Mouse (Mus musculus): Measurements from ENCODE around the gene Atg101. TPM values are rescaled to one million over a fixed set of nuclear protein-coding genes. Genes with fewer than 3 reads are reported as not detected.

The Atg101 gene
- polyA plus RNA-seq, 1 experiment from 2014 or later, result 64.1 TPM

DNA sequence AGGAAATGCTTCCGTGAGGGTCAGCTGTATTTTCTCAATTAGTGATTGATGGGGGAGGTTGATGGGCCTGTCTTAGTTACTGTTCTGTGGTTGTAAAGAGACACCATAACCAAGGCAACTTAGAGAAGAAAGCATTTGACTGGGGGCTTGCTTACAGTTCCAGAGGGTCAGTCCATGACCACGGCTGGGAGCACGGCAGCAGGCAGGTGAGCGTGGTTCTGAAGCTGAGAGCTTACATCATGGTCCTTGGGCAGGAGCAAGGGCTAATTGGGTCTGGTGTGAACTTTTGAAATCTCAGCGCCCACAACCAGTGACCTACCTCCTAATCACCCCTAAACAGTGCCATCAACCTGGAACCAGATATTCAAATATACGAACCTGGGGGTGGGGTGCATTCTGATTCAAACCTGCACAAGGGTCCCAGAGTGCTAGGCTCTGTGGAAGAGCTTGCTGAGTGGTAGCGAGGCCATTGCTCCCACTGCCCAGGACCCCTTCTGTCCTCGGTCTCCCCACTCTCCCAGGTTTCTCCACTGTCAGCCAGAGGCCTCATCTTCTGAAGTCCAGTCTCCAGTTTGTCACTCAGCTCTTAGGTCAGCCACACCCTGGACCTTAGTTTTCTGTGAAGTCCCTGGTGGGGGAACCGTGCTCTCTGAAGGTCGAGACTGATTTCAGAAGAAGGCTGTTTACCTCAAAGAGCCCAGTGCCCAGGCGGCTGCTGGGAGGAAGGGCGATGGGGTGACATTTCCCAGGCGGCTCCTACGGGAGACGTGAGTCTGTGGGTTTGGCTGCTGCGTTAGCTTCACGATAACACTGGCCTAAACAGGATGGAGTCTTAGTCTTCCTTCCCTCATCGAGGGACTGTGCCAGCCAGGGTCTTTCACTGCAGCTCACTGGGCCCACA is 33.1 kb downstream of the Atg101 start:
- Histone ChIP-seq H3K27ac (ENCODE audit: low read length) (no peak overlapping the region), H3K9me3 (ENCODE audit: control insufficient read depth, low read depth, low read length) (no peaks in the 10 kb centered on the region), H3K36me3 (ENCODE audit: control insufficient read depth, insufficient read depth, low read length) (no peaks in the 10 kb centered on the region), H3K4me2 (replicated peaks; ENCODE audit: low read depth, low read length) (no peak overlapping the region), H3K9ac (replicated peaks; ENCODE audit: low read depth, low read length) (no peak overlapping the region), H3K4me1 (ENCODE audit: control insufficient read depth, insufficient read depth, low read length) (peaks cover 26% of the 10 kb centered on the region; the same call in 1 of the 2 replicates), H3K4me3 (ENCODE audit: low read depth, low read length) (no peak overlapping the region), H3K27me3 (ENCODE audit: control insufficient read depth, insufficient read depth, low read length) (no peaks in the 10 kb centered on the region)
- 63% methylated on average over 18 of the region's 18 CpGs for WGBS
- ATAC-seq (ENCODE audit: insufficient number of reproducible peaks, insufficient read depth, low FRiP score, low read depth), result no peak

DNA sequence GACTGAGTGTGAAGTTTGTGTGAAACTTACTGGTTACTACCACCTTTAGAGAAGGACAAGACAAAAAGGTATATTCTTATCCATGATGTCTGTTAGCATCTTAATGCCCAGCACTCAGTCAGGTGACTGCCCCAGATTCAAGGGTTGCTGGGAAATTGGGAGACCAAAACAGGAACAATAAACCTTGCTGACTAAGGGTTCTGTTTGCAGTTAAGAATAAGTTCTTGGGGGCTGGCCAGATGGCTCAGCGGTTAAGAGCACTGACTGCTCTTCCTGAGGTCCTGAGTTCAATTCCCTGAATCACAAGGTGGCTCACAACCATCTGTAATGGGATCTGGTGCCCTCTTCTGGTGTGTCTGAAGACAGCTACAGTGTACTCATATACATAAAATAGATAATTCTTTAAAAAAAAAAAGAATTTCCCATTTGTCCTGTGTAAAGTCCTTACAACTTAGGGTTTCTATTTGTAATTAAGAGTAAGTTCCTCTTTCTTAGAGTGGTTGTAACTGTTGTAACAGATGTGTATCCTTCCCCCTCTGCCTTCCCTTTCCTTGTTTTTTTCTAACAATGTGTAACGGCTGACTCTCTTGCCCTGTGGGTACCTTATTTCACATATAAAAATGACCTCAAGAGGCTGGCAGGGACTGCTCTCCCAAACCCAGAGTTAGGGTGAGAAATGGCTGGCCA is 33.9 kb downstream of the Atg101 start:
- Histone ChIP-seq H3K36me3 (ENCODE audit: control insufficient read depth, insufficient read depth, low read length) (no peaks in the 10 kb centered on the region), H3K4me1 (ENCODE audit: control insufficient read depth, insufficient read depth, low read length) (peaks cover 26% of the 10 kb centered on the region; the same call in 1 of the 2 replicates), H3K4me3 (ENCODE audit: low read depth, low read length) (no peak overlapping the region), H3K9ac (replicated peaks; ENCODE audit: low read depth, low read length) (no peak overlapping the region), H3K4me2 (replicated peaks; ENCODE audit: low read depth, low read length) (no peak overlapping the region), H3K9me3 (ENCODE audit: control insufficient read depth, low read depth, low read length) (no peaks in the 10 kb centered on the region), H3K27me3 (ENCODE audit: control insufficient read depth, insufficient read depth, low read length) (no peaks in the 10 kb centered on the region), H3K27ac (ENCODE audit: low read length) (no peak overlapping the region)
- WGBS, result 80% methylated on average over 2 of the region's 2 CpGs
- no peak for ATAC-seq (ENCODE audit: insufficient number of reproducible peaks, insufficient read depth, low FRiP score, low read depth)

DNA sequence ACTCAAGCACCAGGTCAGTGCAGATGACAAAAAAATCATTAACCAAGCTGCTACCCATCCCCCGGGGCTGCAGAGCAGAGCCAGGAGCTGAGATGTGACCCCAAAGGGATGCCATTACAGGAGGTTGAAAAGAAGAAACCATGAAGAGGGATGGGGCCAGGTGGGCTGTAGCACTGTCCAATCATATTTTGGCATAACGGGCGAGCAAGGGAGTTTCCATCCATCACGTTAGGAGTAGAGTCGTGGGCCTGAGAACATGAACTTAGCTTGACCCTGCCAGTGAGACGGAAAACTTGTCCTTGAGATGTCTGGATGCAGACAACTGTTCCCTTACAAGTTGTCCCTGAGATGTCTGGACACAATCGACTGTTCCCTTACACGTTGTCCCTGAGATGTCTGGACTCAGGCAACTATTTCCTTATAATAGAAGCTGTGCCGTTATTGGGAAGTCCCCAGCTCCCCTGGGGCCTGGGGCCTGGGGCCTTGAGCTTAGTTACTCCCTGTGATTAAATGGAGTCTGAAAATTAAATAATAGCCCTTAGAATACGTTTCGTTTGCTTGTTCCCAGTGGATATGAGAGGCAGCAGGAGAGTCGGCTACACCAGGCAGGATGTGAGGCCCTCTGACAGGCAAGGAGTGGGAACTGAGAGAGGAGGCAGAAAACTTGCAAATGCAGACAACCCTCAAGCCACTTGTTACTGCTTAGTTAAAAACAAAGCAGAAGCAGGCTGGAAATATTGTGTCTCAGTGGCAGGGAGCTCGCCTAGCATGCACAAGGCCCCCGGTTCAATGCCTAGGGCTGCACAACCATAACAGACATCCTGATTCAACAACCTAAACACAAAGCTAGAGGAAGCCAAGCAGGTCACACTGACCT is 35.1 kb downstream of the Atg101 start:
- Histone ChIP-seq H3K4me1 (ENCODE audit: control insufficient read depth, insufficient read depth, low read length) (peaks cover 26% of the 10 kb centered on the region; the same call in 1 of the 2 replicates), H3K36me3 (ENCODE audit: control insufficient read depth, insufficient read depth, low read length) (no peaks in the 10 kb centered on the region), H3K4me2 (replicated peaks; ENCODE audit: low read depth, low read length) (no peak overlapping the region), H3K9ac (replicated peaks; ENCODE audit: low read depth, low read length) (no peak overlapping the region), H3K27ac (ENCODE audit: low read length) (no peak overlapping the region), H3K4me3 (ENCODE audit: low read depth, low read length) (no peak overlapping the region), H3K9me3 (ENCODE audit: control insufficient read depth, low read depth, low read length) (no peaks in the 10 kb centered on the region), H3K27me3 (ENCODE audit: control insufficient read depth, insufficient read depth, low read length) (no peaks in the 10 kb centered on the region)
- WGBS, result 41% methylated on average over 14 of the region's 14 CpGs
- no peak for ATAC-seq (ENCODE audit: insufficient number of reproducible peaks, insufficient read depth, low FRiP score, low read depth)

DNA sequence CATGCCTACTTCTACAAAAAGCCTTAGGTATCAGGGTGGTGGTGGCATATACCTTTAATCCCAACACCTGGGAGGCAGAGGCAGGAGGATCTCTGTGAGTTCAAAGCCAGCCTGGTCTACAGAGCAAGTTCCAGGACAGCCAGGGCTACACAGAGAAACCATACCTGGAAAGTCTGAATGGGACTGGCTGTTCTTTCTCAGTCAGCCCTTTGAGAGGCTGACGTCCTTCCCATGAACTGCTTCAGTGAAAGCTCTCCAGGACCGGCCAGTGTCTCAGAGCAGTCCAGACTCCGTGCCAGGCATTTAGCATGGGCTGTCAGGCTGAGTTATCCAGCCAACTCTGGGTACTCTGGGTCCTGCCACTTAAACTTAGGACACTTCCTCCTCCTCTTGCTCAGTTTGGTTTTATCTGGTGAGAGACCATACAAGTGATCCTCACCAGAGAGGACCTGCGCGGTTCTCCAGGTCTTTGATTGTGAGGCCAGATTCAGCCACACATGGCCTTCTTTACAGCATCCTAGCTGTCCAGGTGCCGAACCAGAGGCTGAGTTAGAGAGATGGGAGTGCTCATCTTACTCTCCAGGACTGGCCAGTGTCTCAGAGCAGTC is 36.0 kb downstream of the Atg101 start:
- Histone ChIP-seq H3K9me3 (ENCODE audit: control insufficient read depth, low read depth, low read length) (no peaks in the 10 kb centered on the region), H3K27ac (ENCODE audit: low read length) (peak overlapping the region; percentile 61; the same call in 1 of the 2 replicates), H3K4me3 (ENCODE audit: low read depth, low read length) (no peak overlapping the region), H3K9ac (replicated peaks; ENCODE audit: low read depth, low read length) (no peak overlapping the region), H3K4me1 (ENCODE audit: control insufficient read depth, insufficient read depth, low read length) (peaks cover 26% of the 10 kb centered on the region; the same call in 1 of the 2 replicates), H3K4me2 (replicated peaks; ENCODE audit: low read depth, low read length) (no peak overlapping the region), H3K36me3 (ENCODE audit: control insufficient read depth, insufficient read depth, low read length) (no peaks in the 10 kb centered on the region), H3K27me3 (ENCODE audit: control insufficient read depth, insufficient read depth, low read length) (no peaks in the 10 kb centered on the region)
- 82% methylated on average over 6 of the region's 6 CpGs for WGBS
- 0 out of 2 replicates have a peak, but pooled peaks have one; percentile 3 for ATAC-seq (ENCODE audit: insufficient number of reproducible peaks, insufficient read depth, low FRiP score, low read depth)

DNA sequence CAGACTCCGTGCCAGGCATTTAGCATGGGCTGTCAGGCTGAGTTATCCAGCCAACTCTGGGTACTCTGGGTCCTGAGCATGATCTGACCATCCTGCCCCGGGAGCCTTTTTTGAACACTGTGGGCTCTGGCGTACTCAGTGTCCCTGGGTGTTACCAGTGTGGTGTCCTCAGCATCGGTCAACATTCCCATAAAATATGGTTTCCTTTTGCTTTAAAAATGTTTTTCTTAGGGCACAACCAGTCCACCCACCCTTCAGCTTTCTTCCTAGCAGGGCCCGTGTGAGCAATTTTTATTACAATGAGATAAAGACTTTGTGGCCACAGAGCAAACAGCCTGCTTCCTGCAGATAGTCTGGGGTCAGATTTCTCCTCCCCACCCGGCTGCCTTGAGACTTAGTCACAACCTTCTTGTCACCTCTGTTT is 36.6 kb downstream of the Atg101 start:
- Histone ChIP-seq H3K27ac (ENCODE audit: low read length) (peak overlapping the region; percentile 61; the same call in 1 of the 2 replicates), H3K9me3 (ENCODE audit: control insufficient read depth, low read depth, low read length) (no peaks in the 10 kb centered on the region), H3K27me3 (ENCODE audit: control insufficient read depth, insufficient read depth, low read length) (no peaks in the 10 kb centered on the region), H3K9ac (replicated peaks; ENCODE audit: low read depth, low read length) (no peak overlapping the region), H3K4me1 (ENCODE audit: control insufficient read depth, insufficient read depth, low read length) (peaks cover 26% of the 10 kb centered on the region; the same call in 1 of the 2 replicates), H3K36me3 (ENCODE audit: control insufficient read depth, insufficient read depth, low read length) (no peaks in the 10 kb centered on the region), H3K4me3 (ENCODE audit: low read depth, low read length) (no peak overlapping the region), H3K4me2 (replicated peaks; ENCODE audit: low read depth, low read length) (no peak overlapping the region)
- ATAC-seq (ENCODE audit: insufficient number of reproducible peaks, insufficient read depth, low FRiP score, low read depth), result peak; percentile 39; the same call in 1 of the 2 replicates
- 52% methylated on average over 6 of the region's 6 CpGs for WGBS

DNA sequence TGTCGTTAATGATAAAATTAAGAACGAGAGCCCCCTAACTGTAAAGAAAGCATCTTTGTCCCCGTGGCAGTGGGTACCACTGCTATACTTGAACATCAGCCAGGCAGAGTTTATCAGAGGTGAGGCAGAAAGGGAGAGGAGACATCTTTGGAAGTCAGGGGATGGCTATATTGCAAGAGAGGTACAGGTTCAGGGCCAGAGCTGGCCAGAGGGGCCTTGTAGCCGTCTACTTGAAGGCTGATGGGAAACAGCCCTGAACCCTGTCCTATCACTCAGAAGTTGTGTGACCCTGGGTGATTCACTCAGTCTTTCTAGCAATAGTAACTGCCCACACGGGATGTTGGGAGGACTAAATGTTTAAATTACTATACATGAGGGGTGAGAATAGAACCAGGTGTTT is 37.1 kb downstream of the Atg101 start:
- no peaks in the 10 kb centered on the region for H3K36me3 ChIP-seq (ENCODE audit: control insufficient read depth, insufficient read depth, low read length)
- no peak for ATAC-seq (ENCODE audit: insufficient number of reproducible peaks, insufficient read depth, low FRiP score, low read depth)
- peaks cover 26% of the 10 kb centered on the region; the same call in 1 of the 2 replicates for H3K4me1 ChIP-seq (ENCODE audit: control insufficient read depth, insufficient read depth, low read length)
- WGBS, result 41% methylated on average over 5 of the region's 5 CpGs
- H3K27ac ChIP-seq (ENCODE audit: low read length), result peak overlapping the region; percentile 55; the same call in 1 of the 2 replicates
- H3K4me2 ChIP-seq (replicated peaks; ENCODE audit: low read depth, low read length), result no peak overlapping the region
- no peaks in the 10 kb centered on the region for H3K27me3 ChIP-seq (ENCODE audit: control insufficient read depth, insufficient read depth, low read length)
- no peak overlapping the region for H3K9ac ChIP-seq (replicated peaks; ENCODE audit: low read depth, low read length)
- H3K4me3 ChIP-seq (ENCODE audit: low read depth, low read length), result no peak overlapping the region
- H3K9me3 ChIP-seq (ENCODE audit: control insufficient read depth, low read depth, low read length), result no peaks in the 10 kb centered on the region

DNA sequence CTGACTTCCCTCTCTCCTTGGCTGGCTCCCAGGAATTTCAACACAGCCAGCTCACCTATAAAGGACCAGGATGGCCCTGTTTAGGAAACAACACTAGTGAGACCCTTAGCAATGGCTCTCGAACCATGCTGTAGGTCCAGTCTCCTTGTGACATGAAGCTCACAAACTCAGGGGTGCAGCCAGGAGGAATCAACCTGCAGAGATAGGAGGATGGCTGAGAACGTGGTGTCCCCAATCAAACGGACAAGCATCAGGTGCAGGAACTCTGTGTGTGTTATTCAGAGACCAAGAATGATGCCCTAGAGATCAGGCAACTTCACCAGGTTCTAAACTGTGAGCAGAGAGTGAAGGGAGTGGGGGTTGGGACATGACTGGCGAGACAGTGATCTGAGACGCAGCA is 38.0 kb downstream of the Atg101 start:
- H3K4me2 ChIP-seq (replicated peaks; ENCODE audit: low read depth, low read length), result no peak overlapping the region
- H3K27me3 ChIP-seq (ENCODE audit: control insufficient read depth, insufficient read depth, low read length), result no peaks in the 10 kb centered on the region
- H3K4me3 ChIP-seq (ENCODE audit: low read depth, low read length), result no peak overlapping the region
- no peak overlapping the region for H3K9ac ChIP-seq (replicated peaks; ENCODE audit: low read depth, low read length)
- H3K27ac ChIP-seq (ENCODE audit: low read length), result no peak overlapping the region
- no peaks in the 10 kb centered on the region for H3K9me3 ChIP-seq (ENCODE audit: control insufficient read depth, low read depth, low read length)
- WGBS, result 78% methylated on average over 5 of the region's 5 CpGs
- H3K4me1 ChIP-seq (ENCODE audit: control insufficient read depth, insufficient read depth, low read length), result peaks cover 23% of the 10 kb centered on the region; the same call in 1 of the 2 replicates
- ATAC-seq (ENCODE audit: insufficient number of reproducible peaks, insufficient read depth, low FRiP score, low read depth), result no peak
- no peaks in the 10 kb centered on the region for H3K36me3 ChIP-seq (ENCODE audit: control insufficient read depth, insufficient read depth, low read length)

All from stomach, embryonic 14.5 days (tissue).